25 mouse cellular contexts compared by ENCODE assay signal in the genomic region with DNA sequence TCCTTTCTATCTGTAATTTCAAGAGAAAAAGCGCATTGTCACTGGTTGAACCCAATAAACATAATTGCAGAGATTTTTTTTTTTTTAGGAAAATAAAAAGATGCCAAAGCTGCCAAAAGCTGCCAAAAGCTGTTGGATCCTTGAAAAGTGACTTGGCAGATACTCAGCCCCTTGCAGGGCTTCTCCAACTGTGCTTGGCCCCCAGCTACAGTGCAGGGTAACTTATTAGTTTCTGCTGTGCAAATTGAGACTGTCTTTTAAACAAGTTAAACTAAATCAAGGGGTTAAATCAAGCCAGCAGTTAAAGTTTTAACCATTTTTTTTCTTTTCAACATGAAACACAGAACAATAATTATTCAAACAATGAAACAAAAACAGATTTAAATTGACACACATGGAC.
A peak's percentile ranks its signal among the peaks of the same experiment; 100 is the strongest.
DNase-seq lines count a peak whose midpoint lies in the region; ATAC-seq and TF ChIP-seq lines count a peak whose summit lies in the region.
"Had no signal": no experiment of that assay in that cellular context is flagged by ENCODE, and none has a peak within 500 bp of the region (broad histone marks: within the 10 kb centered on the region; RNA-seq: fewer than 3 reads in every experiment).

No protein-coding gene starts in this region.

- H3K4me1 ChIP-seq in forebrain, embryonic 14.5 days (ENCODE audit: control insufficient read depth, insufficient read depth, low read length), result no peaks in the 10 kb centered on the region
- H3K4me1 ChIP-seq in forebrain, embryonic 11.5 days (replicated peaks; ENCODE audit: control insufficient read depth, insufficient read depth, low read length), result no peaks in the 10 kb centered on the region
- H3K4me1 ChIP-seq: embryonic facial prominence, embryonic 12.5 days; embryonic facial prominence, embryonic 15.5 days; forebrain, embryonic 12.5 days; heart, embryonic 10.5 days; heart, embryonic 13.5 days; kidney, embryonic 15.5 days had no signal

- H3K9me3 ChIP-seq in forebrain, embryonic 14.5 days (replicated peaks; ENCODE audit: control insufficient read depth, low read length), result no peaks in the 10 kb centered on the region
- H3K9me3 ChIP-seq in forebrain, embryonic 11.5 days (ENCODE audit: control insufficient read depth, low read length), result no peaks in the 10 kb centered on the region
- H3K9me3 ChIP-seq: embryonic facial prominence, embryonic 12.5 days; embryonic facial prominence, embryonic 15.5 days; forebrain, embryonic 12.5 days; heart, embryonic 10.5 days; kidney, embryonic 15.5 days had no signal

- 91% methylated on average over 1 of the region's 1 CpGs for WGBS in forebrain, embryonic 14.5 days
- WGBS in forebrain, embryonic 11.5 days, result 96% methylated on average over 1 of the region's 1 CpGs

- H3K27me3 ChIP-seq in forebrain, embryonic 14.5 days (replicated peaks; ENCODE audit: control insufficient read depth, insufficient read depth, low read length), result no peaks in the 10 kb centered on the region
- no peaks in the 10 kb centered on the region for H3K27me3 ChIP-seq in forebrain, embryonic 11.5 days (ENCODE audit: control insufficient read depth, insufficient read depth, low read length)
- H3K27me3 ChIP-seq: embryonic facial prominence, embryonic 12.5 days; embryonic facial prominence, embryonic 15.5 days; forebrain, embryonic 12.5 days; heart, embryonic 13.5 days; kidney, embryonic 15.5 days had no signal

- peak; percentile 12 to 14 for DNase-seq in cerebellum, adult 18-20 months
- DNase-seq in forebrain, embryonic 14.5 days (ENCODE audit: low spot score), result peak; percentile 23
- DNase-seq in forebrain, embryonic 11.5 days (ENCODE audit: low spot score), result no peak
- DNase-seq in kidney, adult 8-10 months, result peak; percentile 4 to 20
- DNase-seq in kidney, postnatal 4 days, result no peak
- peak; percentile 40 for DNase-seq in brain, embryonic 14.5 days (ENCODE audit: low read depth)
- no peak for DNase-seq in thymus, postnatal 0 days (ENCODE audit: low spot score)
- DNase-seq: adrenal gland, adult 2 months; adrenal gland, postnatal 14 days; gastrocnemius, postnatal 25 days; heart, adult 2 months; heart, postnatal 14 days; heart, postnatal 4 days had no signal

- no peak overlapping the region for H3K9ac ChIP-seq in forebrain, embryonic 14.5 days (ENCODE audit: low read length)
- no peak overlapping the region for H3K9ac ChIP-seq in forebrain, embryonic 11.5 days (ENCODE audit: low read length)
- H3K9ac ChIP-seq: embryonic facial prominence, embryonic 12.5 days; embryonic facial prominence, embryonic 15.5 days; forebrain, embryonic 12.5 days; heart, embryonic 13.5 days; hindbrain, embryonic 14.5 days; kidney, embryonic 15.5 days had no signal

- no peak for TF ChIP-seq CTCF in brain, embryonic 14.5 days (IDR thresholded peaks at IDR 0.05; ENCODE audit: borderline replicate concordance, extremely low read depth, insufficient read depth, insufficient read length)

- no peaks in the 10 kb centered on the region for H3K36me3 ChIP-seq in forebrain, embryonic 14.5 days (ENCODE audit: control insufficient read depth, insufficient read depth, low read length)
- H3K36me3 ChIP-seq in forebrain, embryonic 11.5 days (ENCODE audit: control insufficient read depth, insufficient read depth, low read length), result no peaks in the 10 kb centered on the region
- H3K36me3 ChIP-seq: embryonic facial prominence, embryonic 12.5 days; embryonic facial prominence, embryonic 15.5 days; forebrain, embryonic 12.5 days; heart, embryonic 10.5 days; heart, embryonic 13.5 days; kidney, embryonic 15.5 days had no signal

- H3K4me2 ChIP-seq in forebrain, embryonic 14.5 days (ENCODE audit: low read length), result no peak overlapping the region
- no peak overlapping the region for H3K4me2 ChIP-seq in forebrain, embryonic 11.5 days (ENCODE audit: low read depth, low read length, severe bottlenecking)
- H3K4me2 ChIP-seq: embryonic facial prominence, embryonic 12.5 days; embryonic facial prominence, embryonic 15.5 days; forebrain, embryonic 12.5 days; heart, embryonic 13.5 days; hindbrain, embryonic 14.5 days; kidney, embryonic 15.5 days had no signal

- TF ChIP-seq POLR2A in brain, embryonic 14.5 days (IDR thresholded peaks at IDR 0.05; ENCODE audit: borderline replicate concordance, extremely low read depth, insufficient read depth, insufficient read length, poor library complexity, severe bottlenecking), result no peak

- ATAC-seq in cerebellum, adult (ENCODE audit: insufficient number of reproducible peaks, low FRiP score, low TSS enrichment), result no peak
- ATAC-seq in forebrain, embryonic 14.5 days, result no peak
- ATAC-seq in forebrain, embryonic 11.5 days (replicated peaks; ENCODE audit: low FRiP score), result no peak
- ATAC-seq: CD4-positive, CD25-positive, alpha-beta regulatory T cell, adult 4 months; hindbrain, postnatal 0 days; inflammation-experienced regulatory T-cells, adult 6 months; intestine, embryonic 16.5 days had no signal

- no peak overlapping the region for H3K27ac ChIP-seq in forebrain, embryonic 14.5 days (ENCODE audit: low read depth, low read length)
- H3K27ac ChIP-seq in forebrain, embryonic 11.5 days (ENCODE audit: low read depth, low read length), result no peak overlapping the region
- H3K27ac ChIP-seq: embryonic facial prominence, embryonic 12.5 days; embryonic facial prominence, embryonic 15.5 days; forebrain, embryonic 12.5 days; heart, adult 2 months; heart, embryonic 10.5 days; heart, embryonic 13.5 days; hindbrain, embryonic 14.5 days; hindbrain, postnatal 0 days; kidney, embryonic 15.5 days had no signal

- no peak overlapping the region for H3K4me3 ChIP-seq in forebrain, embryonic 14.5 days (ENCODE audit: low read depth, low read length)
- no peak overlapping the region for H3K4me3 ChIP-seq in forebrain, embryonic 11.5 days (ENCODE audit: low read depth, low read length)
- H3K4me3 ChIP-seq: embryonic facial prominence, embryonic 12.5 days; embryonic facial prominence, embryonic 15.5 days; forebrain, embryonic 12.5 days; heart, adult 2 months; heart, embryonic 10.5 days; heart, embryonic 13.5 days; kidney, embryonic 15.5 days had no signal

Comparison
In these comparisons a context has a peak if more than half of its experiments do, and no peak if none do; other contexts are left out.
1. DNase-seq: peak in cerebellum, adult 18-20 months (2 of 2), forebrain, embryonic 14.5 days (single experiment), kidney, adult 8-10 months (2 of 2) and brain, embryonic 14.5 days (single experiment); none in forebrain, embryonic 11.5 days (single experiment), kidney, postnatal 4 days (0 of 2) and thymus, postnatal 0 days (single experiment).